Mouse (Mus musculus): ENCODE data around the gene Pgs1. TPM values are rescaled to one million over a fixed set of nuclear protein-coding genes. Genes with fewer than 3 reads are reported as not detected.

Gene Pgs1
- total and polyA plus RNA-seq, 3 experiments, result 10.0 to 37.6 (median 17.6) TPM

GRCm38 (mm10) chr11:117954094-117954493, 32.0 kb upstream of the Pgs1 start:
- H3K27me3 ChIP-seq (ENCODE audit: insufficient read depth, low read length), result peaks cover 57% of the 10 kb centered on the region
- ATAC-seq (ENCODE audit: extremely low read depth, insufficient number of reproducible peaks, low FRiP score, poor library complexity, severe bottlenecking) (no peak), DNase-seq (ENCODE audit: low spot score) (no peak)
- no peak overlapping the region for H3K4me3 ChIP-seq (ENCODE audit: low read depth, low read length)
- H3K36me3 ChIP-seq (replicated peaks), result no peaks in the 10 kb centered on the region
- H3K4me1 ChIP-seq (ENCODE audit: insufficient read depth, low read depth, low read length), result no peaks in the 10 kb centered on the region
- TF ChIP-seq TAL1 (conservative IDR thresholded peaks at IDR 0.05; ENCODE audit: low read depth, low read length) (no peak), CTCF (IDR thresholded peaks at IDR 0.05; ENCODE audit: low read depth, low read length) (no peak), POLR2AphosphoS5 (IDR thresholded peaks at IDR 0.05; ENCODE audit: insufficient replicate concordance, low read depth, low read length) (no peak), GATA2 (IDR thresholded peaks at IDR 0.05; ENCODE audit: borderline replicate concordance, low read depth, low read length) (no peak), GATA1 (IDR thresholded peaks at IDR 0.05; ENCODE audit: borderline replicate concordance, low read length) (no peak)
- no peaks in the 10 kb centered on the region for H3K9me3 ChIP-seq (replicated peaks)

- TF ChIP-seq GATA1 (IDR thresholded peaks at IDR 0.05; ENCODE audit: borderline replicate concordance, low read length), result no peak
- TF ChIP-seq POLR2AphosphoS5 (IDR thresholded peaks at IDR 0.05; ENCODE audit: insufficient replicate concordance, low read depth, low read length), result no peak
- TF ChIP-seq GATA2 (IDR thresholded peaks at IDR 0.05; ENCODE audit: borderline replicate concordance, low read depth, low read length), result no peak
- no peak for TF ChIP-seq CTCF (IDR thresholded peaks at IDR 0.05; ENCODE audit: low read depth, low read length)
- TF ChIP-seq TAL1 (conservative IDR thresholded peaks at IDR 0.05; ENCODE audit: low read depth, low read length), result no peak
- Histone ChIP-seq H3K27me3 (ENCODE audit: insufficient read depth, low read length) (peaks cover 56% of the 10 kb centered on the region), H3K9me3 (replicated peaks) (no peaks in the 10 kb centered on the region), H3K36me3 (replicated peaks) (no peaks in the 10 kb centered on the region), H3K4me3 (ENCODE audit: low read depth, low read length) (no peak overlapping the region), H3K4me1 (ENCODE audit: insufficient read depth, low read depth, low read length) (no peaks in the 10 kb centered on the region)
- DNase-seq (ENCODE audit: low spot score), result no peak
- ATAC-seq (ENCODE audit: extremely low read depth, insufficient number of reproducible peaks, low FRiP score, poor library complexity, severe bottlenecking), result no peak
These were observed 31.3 kb upstream of the Pgs1 start for GRCm38 (mm10) chr11:117954819-117955218.

- Histone ChIP-seq H3K9me3 (replicated peaks) (no peaks in the 10 kb centered on the region), H3K4me1 (ENCODE audit: insufficient read depth, low read depth, low read length) (no peaks in the 10 kb centered on the region), H3K4me3 (ENCODE audit: low read depth, low read length) (no peak overlapping the region), H3K27me3 (ENCODE audit: insufficient read depth, low read length) (peaks cover 61% of the 10 kb centered on the region), H3K36me3 (replicated peaks) (no peaks in the 10 kb centered on the region)
- ATAC-seq (ENCODE audit: extremely low read depth, insufficient number of reproducible peaks, low FRiP score, poor library complexity, severe bottlenecking), result no peak
- TF ChIP-seq TAL1 (conservative IDR thresholded peaks at IDR 0.05; ENCODE audit: low read depth, low read length) (no peak), GATA1 (IDR thresholded peaks at IDR 0.05; ENCODE audit: borderline replicate concordance, low read length) (no peak), CTCF (IDR thresholded peaks at IDR 0.05; ENCODE audit: low read depth, low read length) (no peak), GATA2 (IDR thresholded peaks at IDR 0.05; ENCODE audit: borderline replicate concordance, low read depth, low read length) (no peak), POLR2AphosphoS5 (IDR thresholded peaks at IDR 0.05; ENCODE audit: insufficient replicate concordance, low read depth, low read length) (no peak)
- no peak for DNase-seq (ENCODE audit: low spot score)
These were observed 30.5 kb upstream of the Pgs1 start for GRCm38 (mm10) chr11:117955621-117956020.

- H3K4me3 ChIP-seq (ENCODE audit: low read depth, low read length), result no peak overlapping the region
- no peaks in the 10 kb centered on the region for H3K36me3 ChIP-seq (replicated peaks)
- no peaks in the 10 kb centered on the region for H3K9me3 ChIP-seq (replicated peaks)
- no peak for TF ChIP-seq POLR2AphosphoS5 (IDR thresholded peaks at IDR 0.05; ENCODE audit: insufficient replicate concordance, low read depth, low read length)
- TF ChIP-seq TAL1 (conservative IDR thresholded peaks at IDR 0.05; ENCODE audit: low read depth, low read length), result no peak
- TF ChIP-seq GATA1 (IDR thresholded peaks at IDR 0.05; ENCODE audit: borderline replicate concordance, low read length), result no peak
- no peak for TF ChIP-seq CTCF (IDR thresholded peaks at IDR 0.05; ENCODE audit: low read depth, low read length)
- TF ChIP-seq GATA2 (IDR thresholded peaks at IDR 0.05; ENCODE audit: borderline replicate concordance, low read depth, low read length), result no peak
- H3K27me3 ChIP-seq (ENCODE audit: insufficient read depth, low read length), result peaks cover 60% of the 10 kb centered on the region
- DNase-seq (ENCODE audit: low spot score) (no peak), ATAC-seq (ENCODE audit: extremely low read depth, insufficient number of reproducible peaks, low FRiP score, poor library complexity, severe bottlenecking) (no peak)
- peaks cover 6% of the 10 kb centered on the region for H3K4me1 ChIP-seq (ENCODE audit: insufficient read depth, low read depth, low read length)
These were observed 27.9 kb upstream of the Pgs1 start for GRCm38 (mm10) chr11:117958197-117958596.

GRCm38 (mm10) chr11:117959166-117959565, 26.9 kb upstream of the Pgs1 start:
- H3K4me1 ChIP-seq (ENCODE audit: insufficient read depth, low read depth, low read length), result peaks cover 16% of the 10 kb centered on the region
- no peak overlapping the region for H3K4me3 ChIP-seq (ENCODE audit: low read depth, low read length)
- ATAC-seq (ENCODE audit: extremely low read depth, insufficient number of reproducible peaks, low FRiP score, poor library complexity, severe bottlenecking), result no peak
- DNase-seq (ENCODE audit: low spot score), result no peak
- no peak for TF ChIP-seq GATA2 (IDR thresholded peaks at IDR 0.05; ENCODE audit: borderline replicate concordance, low read depth, low read length)
- TF ChIP-seq POLR2AphosphoS5 (IDR thresholded peaks at IDR 0.05; ENCODE audit: insufficient replicate concordance, low read depth, low read length), result no peak
- no peak for TF ChIP-seq TAL1 (conservative IDR thresholded peaks at IDR 0.05; ENCODE audit: low read depth, low read length)
- TF ChIP-seq GATA1 (IDR thresholded peaks at IDR 0.05; ENCODE audit: borderline replicate concordance, low read length), result no peak
- no peak for TF ChIP-seq CTCF (IDR thresholded peaks at IDR 0.05; ENCODE audit: low read depth, low read length)
- H3K27me3 ChIP-seq (ENCODE audit: insufficient read depth, low read length), result peaks cover 59% of the 10 kb centered on the region
- no peaks in the 10 kb centered on the region for H3K36me3 ChIP-seq (replicated peaks)
- H3K9me3 ChIP-seq (replicated peaks), result no peaks in the 10 kb centered on the region

- Histone ChIP-seq H3K4me3 (ENCODE audit: low read depth, low read length) (no peak overlapping the region), H3K27me3 (ENCODE audit: insufficient read depth, low read length) (peaks cover 56% of the 10 kb centered on the region)
- ATAC-seq (ENCODE audit: extremely low read depth, insufficient number of reproducible peaks, low FRiP score, poor library complexity, severe bottlenecking), result no peak
These were observed 26.2 kb upstream of the Pgs1 start for GRCm38 (mm10) chr11:117959741-117960381.

More at GRCm38 (mm10) chr11:117959741-117960381, 26.2 kb upstream of the Pgs1 start:
- DNase-seq (ENCODE audit: low spot score), result no peak
- no peak for TF ChIP-seq CTCF (IDR thresholded peaks at IDR 0.05; ENCODE audit: low read depth, low read length)
- TF ChIP-seq GATA1 (IDR thresholded peaks at IDR 0.05; ENCODE audit: borderline replicate concordance, low read length), result no peak
- no peak for TF ChIP-seq POLR2AphosphoS5 (IDR thresholded peaks at IDR 0.05; ENCODE audit: insufficient replicate concordance, low read depth, low read length)
- TF ChIP-seq GATA2 (IDR thresholded peaks at IDR 0.05; ENCODE audit: borderline replicate concordance, low read depth, low read length), result no peak
- no peak for TF ChIP-seq TAL1 (conservative IDR thresholded peaks at IDR 0.05; ENCODE audit: low read depth, low read length)
- Histone ChIP-seq H3K36me3 (replicated peaks) (no peaks in the 10 kb centered on the region), H3K9me3 (replicated peaks) (no peaks in the 10 kb centered on the region), H3K4me1 (ENCODE audit: insufficient read depth, low read depth, low read length) (peaks cover 22% of the 10 kb centered on the region)
